Mouse (Mus musculus) G1E (cell line): Measurements from ENCODE around the gene 2700049A03Rik. TPM values are rescaled to one million over a fixed set of nuclear protein-coding genes. Genes with fewer than 3 reads are reported as not detected.

Experiments
- ATAC-seq: 2 replicates; pipeline ENCODE4 v1.8.0; 2016; ENCODE audit warnings: mild to moderate bottlenecking; ENCODE audit not compliant: insufficient number of reproducible peaks, poor library complexity, low FRiP score, severe bottlenecking; ENCODE audit errors: extremely low read depth
- DNase-seq: peaks from one replicate; pipeline ENCODE4 v3.0.0; 2012; ENCODE audit warnings: low spot score
- H3K27me3 ChIP-seq: 2 replicates; pipeline ENCODE4 v1.6.1; 2012; ENCODE audit warnings: mild to moderate bottlenecking, low read length, inconsistent platforms; ENCODE audit not compliant: insufficient read depth
- H3K36me3 ChIP-seq: replicated peaks from 2 replicates; pipeline ENCODE3; 2012; ENCODE audit warnings: mild to moderate bottlenecking, inconsistent platforms
- H3K4me1 ChIP-seq: 2 replicates; pipeline ENCODE4 v1.6.1; 2012; ENCODE audit warnings: low read depth, low read length, inconsistent platforms, mixed read lengths; ENCODE audit not compliant: insufficient read depth
- H3K4me3 ChIP-seq: 2 replicates; pipeline ENCODE4 v1.5.1; 2012; ENCODE audit warnings: low read depth, mild to moderate bottlenecking, inconsistent platforms, low read length, moderate library complexity, mixed read lengths
- H3K9me3 ChIP-seq: replicated peaks from 2 replicates; pipeline ENCODE4 v1.6.1; 2012; ENCODE audit warnings: inconsistent platforms
- CTCF ChIP-seq: IDR thresholded peaks from 2 replicates; pipeline ENCODE4 v1.5.1; 2012; ENCODE audit warnings: low read depth, low read length, inconsistent platforms, mixed read lengths
- GATA1 ChIP-seq: IDR thresholded peaks from 2 replicates; pipeline ENCODE4 v1.6.1; 2012; ENCODE audit warnings: borderline replicate concordance, low read length, inconsistent platforms, mixed read lengths
- GATA2 ChIP-seq: IDR thresholded peaks from 2 replicates; pipeline ENCODE4 v1.6.1; 2012; ENCODE audit warnings: low read depth, low read length, inconsistent platforms, borderline replicate concordance
- POLR2AphosphoS5 ChIP-seq: IDR thresholded peaks from 2 replicates; pipeline ENCODE4 v1.6.1; 2012; ENCODE audit warnings: low read depth, low read length, inconsistent platforms; ENCODE audit not compliant: insufficient replicate concordance
- TAL1 ChIP-seq: conservative IDR thresholded peaks from 2 replicates; pipeline ENCODE4 v1.6.1; 2012; ENCODE audit warnings: low read depth, low read length, inconsistent platforms, mixed read lengths
- polyA plus RNA-seq: library from polyadenylated mRNA; stranded (reverse); fragments of >175 nt; gene quantifications from 2 replicates; pipeline ENCODE4 v1.2.3, GENCODE M21; 2012
- total RNA-seq, 2 experiments: library from RNA; stranded (forward) in 1 of 2; stranded (reverse) in 1 of 2; fragments of 200-1000 nt in 1 of 2; fragments of >200 nt in 1 of 2; fragmentation: Nextera tagmentation in 1 of 2; gene quantifications; 2 replicates each; pipeline ENCODE4 v1.2.3; 2014 to 2017

Gene 2700049A03Rik
- total and polyA plus RNA-seq, 3 experiments: 1.4 to 52.9 (median 26.7) TPM

DNA sequence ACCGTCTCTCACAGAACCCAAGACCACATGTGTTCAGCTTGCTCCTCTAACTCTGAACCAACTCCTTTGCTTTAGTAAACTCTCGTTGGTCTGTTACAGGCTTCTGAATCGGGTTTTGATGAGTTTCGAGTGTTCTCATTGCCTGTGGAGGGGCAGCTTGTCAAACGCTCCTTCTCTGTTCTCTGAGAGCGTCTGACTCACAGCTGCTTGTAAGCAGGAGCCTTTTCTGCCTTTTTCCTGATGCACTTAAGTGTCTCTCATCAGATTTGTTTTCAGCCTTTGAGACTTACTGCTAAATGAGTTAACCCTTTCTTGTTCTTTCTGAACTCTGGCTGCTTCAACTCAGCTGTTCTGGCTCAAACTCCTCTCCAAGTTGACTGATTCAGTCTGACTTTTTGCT lies 21.3 kb downstream of the 2700049A03Rik start:
- H3K4me1 ChIP-seq: peaks cover 16% of the 10 kb centered on the region
- ATAC-seq (no peak), DNase-seq (no peak)
- no peaks in the 10 kb centered on the region for H3K27me3 ChIP-seq
- H3K4me3 ChIP-seq: no peak overlapping the region
- H3K9me3 ChIP-seq: no peaks in the 10 kb centered on the region
- peaks cover 82% of the 10 kb centered on the region for H3K36me3 ChIP-seq
- TF ChIP-seq GATA1 (no peak), CTCF (no peak), TAL1 (no peak), GATA2 (no peak), POLR2AphosphoS5 (no peak)

DNA sequence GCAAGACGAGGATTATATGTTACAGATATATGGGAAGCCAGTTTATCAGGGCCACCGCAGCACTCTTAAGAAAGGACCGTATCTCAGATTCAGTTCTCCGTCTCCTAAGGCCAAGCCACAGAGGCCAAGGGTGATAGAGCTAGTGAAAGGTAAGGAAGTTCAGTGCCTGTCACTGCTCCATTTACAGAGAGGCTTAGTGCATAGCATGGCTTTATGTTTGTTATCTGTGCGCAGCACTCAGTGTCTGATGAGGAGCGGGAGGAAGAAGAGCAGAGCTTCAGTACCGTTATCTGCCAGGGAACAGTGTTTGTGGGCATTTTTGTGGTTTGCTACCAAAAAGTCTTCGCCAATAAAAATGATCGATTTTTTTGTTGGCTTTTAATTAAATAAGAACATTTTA lies 27.8 kb downstream of the 2700049A03Rik start:
- no peaks in the 10 kb centered on the region for H3K9me3 ChIP-seq
- no peaks in the 10 kb centered on the region for H3K27me3 ChIP-seq
- H3K4me3 ChIP-seq: no peak overlapping the region; the same call in 1 of the 2 replicates
- ATAC-seq (peak; percentile 99), DNase-seq (peak; percentile 64)
- TF ChIP-seq TAL1 (peak; percentile 98), POLR2AphosphoS5 (no peak), CTCF (no peak), GATA2 (peak; percentile 26; the same call in 1 of the 2 replicates), GATA1 (no peak)
- H3K36me3 ChIP-seq: peaks cover 65% of the 10 kb centered on the region
- H3K4me1 ChIP-seq: peaks cover 49% of the 10 kb centered on the region

DNA sequence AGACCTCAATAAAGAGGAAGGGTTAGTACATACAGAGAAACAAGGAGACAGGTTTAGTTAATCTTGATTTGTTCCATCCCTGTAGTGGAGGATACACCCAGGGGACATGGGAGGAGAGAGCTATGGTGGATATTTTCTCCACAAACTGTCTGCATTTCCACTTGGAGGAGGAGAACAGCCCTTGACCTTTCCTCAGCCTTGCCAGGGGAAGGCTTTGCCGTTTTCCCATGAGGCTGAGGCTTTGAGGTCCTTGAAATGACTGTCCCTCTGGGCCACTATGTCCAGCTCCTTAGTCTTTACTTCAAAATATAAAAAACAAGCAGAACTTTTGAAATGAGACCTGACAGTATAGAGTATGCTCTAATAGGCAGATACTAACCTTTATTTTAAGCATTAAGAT lies 33.3 kb downstream of the 2700049A03Rik start:
- H3K27me3 ChIP-seq: no peaks in the 10 kb centered on the region
- ATAC-seq: no peak
- no peak for TF ChIP-seq TAL1
- TF ChIP-seq CTCF: no peak
- TF ChIP-seq GATA2: no peak
- no peak for TF ChIP-seq POLR2AphosphoS5
- no peak for TF ChIP-seq GATA1
- H3K4me3 ChIP-seq: no peak overlapping the region
- H3K9me3 ChIP-seq: no peaks in the 10 kb centered on the region
- peaks cover 26% of the 10 kb centered on the region for H3K4me1 ChIP-seq
- H3K36me3 ChIP-seq: peaks cover 69% of the 10 kb centered on the region
- no peak for DNase-seq

DNA sequence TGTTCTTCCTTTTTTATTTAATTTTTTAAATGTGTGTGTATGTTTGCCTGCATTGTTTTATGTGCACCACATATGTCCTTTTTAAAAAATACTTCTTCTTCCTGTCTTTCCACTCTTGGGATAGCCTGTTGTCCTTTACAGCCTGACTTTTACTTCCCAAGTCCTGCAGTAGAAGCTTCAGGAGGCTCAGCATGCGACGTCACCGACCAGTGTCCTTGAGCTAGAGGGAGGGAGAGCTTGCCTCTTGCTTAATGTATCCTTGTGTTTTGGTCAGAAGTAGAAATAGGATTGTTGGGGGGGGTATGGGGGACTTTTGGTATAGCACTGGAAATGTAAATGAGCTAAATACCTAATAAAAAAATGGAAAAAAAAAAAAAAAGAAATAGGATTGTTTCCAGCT lies 47.1 kb downstream of the 2700049A03Rik start:
- ATAC-seq (no peak), DNase-seq (no peak)
- no peaks in the 10 kb centered on the region for H3K27me3 ChIP-seq
- H3K4me3 ChIP-seq: no peak overlapping the region
- H3K9me3 ChIP-seq: no peaks in the 10 kb centered on the region
- TF ChIP-seq GATA2: no peak
- no peak for TF ChIP-seq TAL1
- no peak for TF ChIP-seq GATA1
- TF ChIP-seq CTCF: no peak
- TF ChIP-seq POLR2AphosphoS5: no peak
- peaks cover 72% of the 10 kb centered on the region for H3K36me3 ChIP-seq
- no peaks in the 10 kb centered on the region; the same call in 1 of the 2 replicates for H3K4me1 ChIP-seq

- H3K4me3 ChIP-seq: no peak overlapping the region
- H3K36me3 ChIP-seq: peaks cover 72% of the 10 kb centered on the region
- ATAC-seq (no peak), DNase-seq (no peak)
- no peaks in the 10 kb centered on the region for H3K27me3 ChIP-seq
- H3K4me1 ChIP-seq: no peaks in the 10 kb centered on the region; the same call in 1 of the 2 replicates
- H3K9me3 ChIP-seq: no peaks in the 10 kb centered on the region
- no peak for TF ChIP-seq POLR2AphosphoS5
- TF ChIP-seq GATA1: no peak
- no peak for TF ChIP-seq GATA2
Measured at GRCm38 (mm10) chr12:71184396-71184795, 47.7 kb downstream of the 2700049A03Rik start.

GRCm38 (mm10) chr12:71192705-71193104 lies 56.1 kb downstream of the 2700049A03Rik start:
- no peak for TF ChIP-seq CTCF
- no peaks in the 10 kb centered on the region for H3K27me3 ChIP-seq
- H3K4me3 ChIP-seq: no peak overlapping the region
- ATAC-seq (no peak), DNase-seq (no peak)
- H3K9me3 ChIP-seq: no peaks in the 10 kb centered on the region
- no peaks in the 10 kb centered on the region for H3K4me1 ChIP-seq
- peaks cover 71% of the 10 kb centered on the region for H3K36me3 ChIP-seq

- Histone ChIP-seq H3K27me3 (no peaks in the 10 kb centered on the region), H3K9me3 (no peaks in the 10 kb centered on the region), H3K4me3 (no peak overlapping the region), H3K4me1 (no peaks in the 10 kb centered on the region), H3K36me3 (peaks cover 68% of the 10 kb centered on the region)
- ATAC-seq (no peak), DNase-seq (no peak)
- TF ChIP-seq TAL1 (no peak), GATA1 (no peak), GATA2 (no peak), POLR2AphosphoS5 (no peak), CTCF (no peak)
Measured at GRCm38 (mm10) chr12:71197671-71198070, 61.0 kb downstream of the 2700049A03Rik start.
